Mouse (Mus musculus) liver, embryonic 16.5 days (tissue): ENCODE measurements at regions not wholly inside any gene's neighbourhood (a gene's known extent, or its start where the extent isn't known, plus 50 kb on each side); places are given as distances from the start of the nearest gene placed in this dataset.

Experiments used
- ATAC-seq: fragments of 200-750 bp; cut with Nextera tagmentation; 2 replicates; pipeline ENCODE4 v1.8.0; 2017; ENCODE audit warnings: low read depth, mild to moderate bottlenecking, moderate number of reproducible peaks, moderate library complexity
- H3K27ac ChIP-seq: fragments of 300-500 bp; sonication (generic); 2 replicates; pipeline ENCODE4 v1.5.1; 2014; ENCODE audit warnings: mild to moderate bottlenecking, low read length
- H3K27me3 ChIP-seq: fragments of 300-500 bp; sonication (generic); 2 replicates; pipeline ENCODE4 v1.6.1; 2014; ENCODE audit warnings: low read depth, low read length, mixed read lengths; ENCODE audit not compliant: control insufficient read depth, insufficient read depth
- H3K36me3 ChIP-seq: fragments of 300-500 bp; sonication (generic); 2 replicates; pipeline ENCODE4 v1.6.1; 2014; ENCODE audit warnings: mild to moderate bottlenecking; ENCODE audit not compliant: control insufficient read depth, insufficient read depth
- H3K4me1 ChIP-seq: fragments of 300-500 bp; sonication (generic); 2 replicates; pipeline ENCODE4 v1.6.1; 2014; ENCODE audit warnings: low read depth, low read length, mixed read lengths; ENCODE audit not compliant: control insufficient read depth
- H3K4me2 ChIP-seq: fragments of 300-500 bp; sonication (generic); 2 replicates; pipeline ENCODE4 v1.6.1; 2014; ENCODE audit warnings: low read depth, low read length, mixed read lengths
- H3K4me3 ChIP-seq: fragments of 300-500 bp; sonication (generic); 2 replicates; pipeline ENCODE4 v1.5.1; 2014; ENCODE audit warnings: low read depth, mild to moderate bottlenecking, low read length
- H3K9ac ChIP-seq: fragments of 300-500 bp; sonication (generic); 2 replicates; pipeline ENCODE4 v1.6.1; 2014; ENCODE audit warnings: low read depth, low read length
- H3K9me3 ChIP-seq: fragments of 300-500 bp; sonication (generic); replicated peaks from 2 replicates; pipeline ENCODE4 v1.6.1; 2016; ENCODE audit warnings: low read length; ENCODE audit not compliant: control insufficient read depth
- WGBS: fragments of 180-500 bp; shearing (Covaris S2); extraction: QIAGEN DNeasy Blood & Tissue Kit; methylation state at CpG from one replicate; pipeline ENCODE4 v1.1.7; 2014; ENCODE audit not compliant: insufficient replicate concordance; 5-methylcytosine and 5-hydroxymethylcytosine counted together

DNA sequence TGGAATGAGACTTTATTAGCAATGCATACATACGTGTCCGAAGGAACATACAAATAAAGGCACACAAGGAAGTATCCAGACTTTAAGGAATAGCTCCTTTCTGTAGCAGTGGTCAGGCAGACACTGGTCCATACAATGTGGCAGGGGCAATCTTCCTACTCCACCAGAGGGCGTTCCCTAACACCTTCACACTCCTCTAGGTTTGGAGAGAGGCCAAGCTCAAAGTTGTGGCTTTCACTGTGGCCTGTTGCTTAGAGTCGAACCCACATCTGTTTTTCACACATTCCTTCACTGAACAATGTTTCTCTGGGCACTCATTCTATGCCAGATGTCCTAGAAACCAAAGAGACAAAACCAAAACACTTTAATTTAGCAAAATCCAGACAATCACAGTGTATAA, 178.4 kb upstream of the Ttc29 start:
- WGBS, result 54% methylated on average over 4 of the region's 4 CpGs
- Histone ChIP-seq H3K4me2 (no peak overlapping the region), H3K9me3 (no peaks in the 10 kb centered on the region), H3K4me3 (no peak overlapping the region), H3K27me3 (no peaks in the 10 kb centered on the region), H3K9ac (no peak overlapping the region), H3K4me1 (no peaks in the 10 kb centered on the region), H3K27ac (no peak overlapping the region), H3K36me3 (no peaks in the 10 kb centered on the region)
- ATAC-seq, result no peak

DNA sequence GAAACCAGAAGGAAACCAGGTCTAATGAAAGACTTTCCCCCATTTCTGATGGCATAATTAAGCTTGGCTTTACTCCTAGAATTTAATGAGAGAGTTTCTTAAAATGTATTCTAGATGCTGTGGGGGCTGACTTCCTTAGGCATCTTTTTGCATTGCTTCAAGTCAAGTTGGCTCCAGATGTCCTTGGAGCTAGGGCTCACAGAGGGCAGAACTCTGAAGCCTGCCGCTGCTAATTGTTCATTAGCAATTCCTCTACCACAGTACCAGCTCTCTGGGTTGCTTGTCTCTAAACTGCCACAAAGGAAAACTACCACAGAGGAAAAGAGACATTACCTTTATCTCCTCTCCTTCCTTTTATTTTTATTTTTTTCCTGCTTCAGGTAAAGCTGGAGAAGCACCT, 175.9 kb upstream of the Ttc29 start:
- H3K4me3 ChIP-seq, result no peak overlapping the region
- no peak overlapping the region for H3K27ac ChIP-seq
- H3K9ac ChIP-seq, result no peak overlapping the region
- ATAC-seq, result no peak
- H3K4me2 ChIP-seq, result no peak overlapping the region
- WGBS, result 47% methylated on average over 1 of the region's 1 CpGs
- no peaks in the 10 kb centered on the region for H3K9me3 ChIP-seq
- H3K27me3 ChIP-seq, result no peaks in the 10 kb centered on the region
- no peaks in the 10 kb centered on the region for H3K4me1 ChIP-seq
- no peaks in the 10 kb centered on the region for H3K36me3 ChIP-seq

DNA sequence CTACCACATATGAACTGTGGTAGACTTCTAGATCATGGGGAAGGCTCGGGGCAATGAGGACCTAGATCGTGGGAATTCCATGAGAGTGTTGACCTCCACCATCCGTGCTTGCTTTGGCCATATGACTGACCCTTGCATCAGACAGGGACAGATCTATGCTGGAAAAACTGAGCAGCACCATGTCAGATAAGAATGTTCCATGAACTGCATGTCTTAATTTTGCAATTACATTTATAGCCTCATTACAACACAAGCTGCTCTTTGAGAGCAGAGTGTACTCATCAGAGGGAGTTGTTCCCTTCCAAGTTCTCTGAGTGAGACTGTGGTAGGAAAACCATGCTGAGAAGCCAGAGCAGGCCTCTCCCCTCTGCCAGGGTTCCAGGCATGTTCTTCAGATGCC, 166.4 kb upstream of the Ttc29 start:
- WGBS, result 62% methylated on average over 3 of the region's 3 CpGs
- H3K9me3 ChIP-seq, result no peaks in the 10 kb centered on the region
- H3K9ac ChIP-seq, result no peak overlapping the region
- H3K27ac ChIP-seq, result no peak overlapping the region
- ATAC-seq, result no peak
- no peak overlapping the region for H3K4me3 ChIP-seq
- H3K36me3 ChIP-seq, result no peaks in the 10 kb centered on the region
- no peak overlapping the region for H3K4me2 ChIP-seq
- no peaks in the 10 kb centered on the region for H3K4me1 ChIP-seq
- H3K27me3 ChIP-seq, result no peaks in the 10 kb centered on the region

DNA sequence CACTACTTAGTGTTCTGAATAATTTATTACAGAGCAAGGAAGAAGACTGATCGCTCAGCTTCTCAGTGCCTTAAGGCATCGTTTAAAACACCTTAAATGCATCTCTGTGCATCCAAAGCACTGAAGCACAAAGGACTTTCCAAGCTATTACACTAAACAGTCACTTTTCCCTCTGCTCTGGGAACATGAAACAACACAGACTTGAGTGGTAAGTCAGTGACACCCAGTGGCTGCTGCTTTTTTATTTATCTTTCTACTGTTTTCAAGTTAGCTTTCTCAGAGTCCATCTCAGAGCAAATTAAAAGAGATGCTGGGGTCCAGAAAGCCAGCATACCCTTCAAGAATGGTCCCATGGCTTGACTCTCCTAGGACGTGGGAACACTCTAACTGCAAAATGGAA, 162.3 kb upstream of the Ttc29 start:
- 43% methylated on average over 3 of the region's 3 CpGs for WGBS
- Histone ChIP-seq H3K4me1 (no peaks in the 10 kb centered on the region), H3K4me3 (no peak overlapping the region), H3K27ac (no peak overlapping the region), H3K36me3 (no peaks in the 10 kb centered on the region), H3K27me3 (no peaks in the 10 kb centered on the region), H3K9ac (no peak overlapping the region), H3K4me2 (no peak overlapping the region), H3K9me3 (no peaks in the 10 kb centered on the region)
- no peak for ATAC-seq

DNA sequence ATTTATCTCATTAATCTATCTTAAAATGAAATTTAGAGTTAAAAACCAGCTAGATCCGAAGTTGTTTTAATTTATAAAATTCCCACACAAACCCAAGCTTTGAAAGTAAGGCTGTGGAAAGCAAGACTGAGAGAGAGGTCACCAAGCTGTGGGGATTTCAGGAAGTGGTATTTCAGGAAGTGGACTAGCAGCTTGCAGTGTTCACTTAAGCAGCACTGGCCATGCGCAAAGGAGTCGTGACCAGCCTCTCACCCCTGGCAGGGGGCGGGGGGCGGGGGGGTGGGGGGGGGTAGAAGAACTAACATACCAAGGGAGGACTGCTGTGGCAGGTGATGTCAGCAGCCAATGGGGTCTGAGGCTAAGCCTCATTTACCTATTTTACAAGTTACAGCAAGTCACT, 158.7 kb upstream of the Ttc29 start:
- no peaks in the 10 kb centered on the region for H3K9me3 ChIP-seq
- H3K4me2 ChIP-seq, result no peak overlapping the region
- no peaks in the 10 kb centered on the region for H3K36me3 ChIP-seq
- H3K27ac ChIP-seq, result no peak overlapping the region
- H3K4me1 ChIP-seq, result no peaks in the 10 kb centered on the region
- no peaks in the 10 kb centered on the region for H3K27me3 ChIP-seq
- no peak overlapping the region for H3K9ac ChIP-seq
- no peak overlapping the region for H3K4me3 ChIP-seq
- no peak for ATAC-seq
- 5% methylated on average over 5 of the region's 5 CpGs for WGBS

DNA sequence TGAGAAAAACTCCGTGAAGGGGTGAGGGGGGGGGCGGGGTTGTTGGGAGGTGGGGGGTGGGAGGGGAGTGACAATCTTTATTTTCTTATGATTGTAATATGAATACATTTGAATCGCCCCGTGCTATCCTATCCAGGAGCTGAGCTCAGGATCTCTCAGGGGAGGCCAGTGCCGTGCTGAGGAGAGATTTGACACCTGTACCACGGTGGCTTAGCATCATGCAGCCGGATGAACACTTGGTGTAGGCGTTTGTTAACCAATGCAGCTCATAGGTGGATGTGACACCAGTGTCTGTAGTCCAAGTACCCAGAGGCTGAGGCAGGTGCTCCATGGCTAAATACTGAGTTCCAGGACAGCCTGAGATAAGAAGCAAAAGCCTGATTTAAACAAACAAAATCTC, 158.2 kb upstream of the Ttc29 start:
- no peaks in the 10 kb centered on the region for H3K36me3 ChIP-seq
- no peak overlapping the region for H3K9ac ChIP-seq
- no peaks in the 10 kb centered on the region for H3K4me1 ChIP-seq
- no peaks in the 10 kb centered on the region for H3K9me3 ChIP-seq
- 24% methylated on average over 8 of the region's 8 CpGs for WGBS
- H3K4me2 ChIP-seq, result no peak overlapping the region
- no peaks in the 10 kb centered on the region for H3K27me3 ChIP-seq
- H3K4me3 ChIP-seq, result no peak overlapping the region
- H3K27ac ChIP-seq, result no peak overlapping the region
- no peak for ATAC-seq

DNA sequence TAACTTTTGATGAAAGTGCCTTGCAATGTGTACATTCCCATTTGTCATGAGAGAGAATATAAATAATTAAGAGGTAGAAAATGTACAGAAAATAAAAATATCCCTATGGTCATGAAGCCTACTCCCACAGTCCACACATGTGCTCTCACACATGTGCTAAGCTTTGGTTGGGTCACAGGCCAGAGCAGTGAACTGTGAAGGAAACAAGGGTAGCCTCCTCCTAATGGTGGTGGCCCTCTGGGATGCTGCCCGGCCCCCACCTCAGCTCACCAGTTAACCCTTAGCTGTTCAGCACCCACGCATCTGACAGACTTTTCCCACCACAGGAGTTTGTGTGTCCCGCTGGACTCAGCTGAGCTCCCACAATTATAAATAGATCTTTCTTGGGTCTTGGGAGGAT, 157.6 kb upstream of the Ttc29 start:
- Histone ChIP-seq H3K36me3 (no peaks in the 10 kb centered on the region), H3K4me2 (no peak overlapping the region), H3K9ac (no peak overlapping the region), H3K4me1 (no peaks in the 10 kb centered on the region), H3K9me3 (no peaks in the 10 kb centered on the region), H3K27ac (no peak overlapping the region), H3K4me3 (no peak overlapping the region), H3K27me3 (no peaks in the 10 kb centered on the region)
- ATAC-seq, result no peak
- 57% methylated on average over 3 of the region's 3 CpGs for WGBS

DNA sequence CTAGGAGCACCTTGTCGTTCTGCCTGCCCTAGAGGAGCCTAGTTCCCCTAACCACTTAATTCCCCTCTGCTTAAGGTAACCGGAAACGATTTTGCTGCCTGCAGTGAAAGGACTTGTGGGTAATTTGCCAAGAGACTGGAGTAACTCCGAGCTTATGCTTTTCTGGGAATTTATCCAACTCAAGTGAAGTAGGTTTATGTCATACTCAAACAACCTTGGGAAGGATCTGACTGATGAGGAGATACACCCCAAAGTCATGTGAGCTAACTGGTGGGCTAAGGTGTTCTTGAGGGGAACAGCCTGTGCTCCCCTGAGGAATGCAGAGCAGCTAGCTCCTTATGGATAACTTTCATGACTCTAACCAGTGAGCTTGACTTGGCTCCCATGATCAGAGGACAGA, 155.7 kb upstream of the Ttc29 start:
- H3K36me3 ChIP-seq, result no peaks in the 10 kb centered on the region
- WGBS, result 44% methylated on average over 4 of the region's 4 CpGs

DNA sequence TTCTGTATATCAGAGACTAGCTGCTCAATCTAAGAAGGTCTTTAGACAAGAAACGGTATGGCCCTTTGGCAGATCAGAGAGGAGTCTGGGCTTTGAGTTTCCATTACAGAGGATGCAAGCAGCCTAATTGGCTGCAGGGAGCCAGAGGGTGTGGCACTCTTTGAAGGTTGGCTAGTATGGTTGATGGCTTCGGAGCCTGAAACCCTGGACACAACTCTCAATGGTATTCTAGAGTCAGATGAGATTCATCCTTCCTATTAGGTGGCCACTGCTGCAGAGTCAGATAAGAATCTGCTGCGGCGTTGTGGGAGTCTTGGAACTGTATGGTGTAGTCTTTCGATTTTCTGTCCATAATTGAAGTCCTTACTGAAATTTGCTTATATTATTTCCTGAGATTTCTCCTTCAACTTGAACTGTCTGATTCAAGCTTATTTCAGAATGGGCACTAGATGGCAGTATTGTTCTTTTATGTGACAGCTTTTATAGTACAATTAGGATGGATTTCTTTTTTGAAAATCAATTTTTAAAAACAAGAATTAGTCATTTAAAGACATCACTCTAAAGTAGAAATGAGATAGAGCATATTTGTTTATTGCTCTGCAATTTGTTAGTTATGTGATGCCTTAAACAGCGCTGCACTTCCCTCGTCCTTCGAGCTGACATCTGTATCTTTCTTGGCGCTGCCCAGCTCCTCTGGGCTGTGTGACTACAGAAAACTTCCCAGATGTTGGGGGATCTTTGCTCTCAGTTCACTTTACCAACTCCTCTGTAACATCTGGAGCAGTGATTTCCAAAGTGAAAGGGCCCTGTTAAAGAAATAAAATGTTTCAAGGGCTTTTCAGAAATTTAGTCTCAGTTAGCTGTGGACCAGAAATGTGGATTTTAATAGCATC, 151.0 kb upstream of the Ttc29 start:
- Histone ChIP-seq H3K27me3 (peaks cover 8% of the 10 kb centered on the region), H3K4me2 (no peak overlapping the region), H3K9me3 (no peaks in the 10 kb centered on the region), H3K27ac (no peak overlapping the region), H3K9ac (no peak overlapping the region), H3K4me1 (no peaks in the 10 kb centered on the region), H3K36me3 (no peaks in the 10 kb centered on the region), H3K4me3 (no peak overlapping the region)
- WGBS, result 52% methylated on average over 9 of the region's 9 CpGs
- no peak for ATAC-seq

More for the DNA sequence above, 155.7 kb upstream of the Ttc29 start:
- H3K4me3 ChIP-seq, result no peak overlapping the region
- no peak overlapping the region for H3K27ac ChIP-seq
- H3K27me3 ChIP-seq, result no peaks in the 10 kb centered on the region
- no peak overlapping the region for H3K9ac ChIP-seq
- no peak overlapping the region for H3K4me2 ChIP-seq
- no peak for ATAC-seq
- no peaks in the 10 kb centered on the region for H3K9me3 ChIP-seq
- no peaks in the 10 kb centered on the region for H3K4me1 ChIP-seq
